Mouse (Mus musculus) ES-Bruce4 (cell line): ENCODE results near the gene 4933405L10Rik.

ENCODE experiments used
- CTCF ChIP-seq: IDR thresholded peaks from one replicate; pipeline ENCODE4 v1.8.1; 2011; ENCODE audit warnings: low read depth, low read length
- EP300 ChIP-seq: IDR thresholded peaks from 2 replicates; pipeline ENCODE4 v1.6.1; 2011; ENCODE audit warnings: low read depth, low read length; ENCODE audit not compliant: insufficient read depth
- POLR2A ChIP-seq: IDR thresholded peaks from one replicate; pipeline ENCODE4 v1.8.1; 2011; ENCODE audit warnings: low read length; ENCODE audit not compliant: insufficient read depth

- TF ChIP-seq CTCF (no peak), POLR2A (no peak), EP300 (no peak)
Observed at GRCm38 (mm10) chr8:105688242-105688752, 19.2 kb upstream of the 4933405L10Rik start.
